Comparison of ENCODE assay signal across 9 mouse cellular contexts in genomic region chr16:91557693-91558092, GRCm38 (mm10). TPM values are rescaled to one million over a fixed set of nuclear protein-coding genes. Genes with fewer than 3 reads are reported as not detected.
A peak's percentile ranks its signal among the peaks of the same experiment; 100 is the strongest.
DNase-seq lines count a peak whose midpoint lies in the region; ATAC-seq and TF ChIP-seq lines count a peak whose summit lies in the region.
"Had no signal": no experiment of that assay in that cellular context is flagged by ENCODE, and none has a peak within 500 bp of the region (broad histone marks: within the 10 kb centered on the region; RNA-seq: fewer than 3 reads in every experiment).

No protein-coding gene starts in this region.

- no peak for TF ChIP-seq CTCF in midbrain, postnatal 0 days (IDR thresholded peaks at IDR 0.05)

- no peak overlapping the region for H3K27ac ChIP-seq in heart, embryonic 12.5 days (ENCODE audit: poor library complexity, severe bottlenecking)
- H3K27ac ChIP-seq in midbrain, postnatal 0 days (ENCODE audit: low read depth, low read length), result no peak overlapping the region
- H3K27ac ChIP-seq in liver, embryonic 11.5 days (ENCODE audit: low read depth, low read length), result no peak overlapping the region
- H3K27ac ChIP-seq: forebrain, embryonic 13.5 days had no signal

- intact Hi-C loops in heart, postnatal 36 days (cut with DNase I), result no loop called here

- H3K36me3 ChIP-seq in heart, embryonic 12.5 days, result peaks cover 70% of the 10 kb centered on the region
- H3K36me3 ChIP-seq in midbrain, postnatal 0 days (ENCODE audit: insufficient read depth, low read length), result peaks cover 40% of the 10 kb centered on the region
- peaks cover 20% of the 10 kb centered on the region for H3K36me3 ChIP-seq in liver, embryonic 11.5 days (ENCODE audit: control insufficient read depth, insufficient read depth, low read length)

- WGBS in heart, embryonic 12.5 days, result 86% methylated on average over 15 of the region's 15 CpGs
- 88% methylated on average over 15 of the region's 15 CpGs for WGBS in midbrain, postnatal 0 days
- WGBS in liver, embryonic 11.5 days, result 88% methylated on average over 15 of the region's 15 CpGs

- no peaks in the 10 kb centered on the region for H3K27me3 ChIP-seq in heart, embryonic 12.5 days (replicated peaks)
- no peaks in the 10 kb centered on the region for H3K27me3 ChIP-seq in midbrain, postnatal 0 days (ENCODE audit: insufficient read depth, low read length)
- H3K27me3 ChIP-seq in liver, embryonic 11.5 days (replicated peaks; ENCODE audit: control insufficient read depth, insufficient read depth, low read length), result no peaks in the 10 kb centered on the region
- H3K27me3 ChIP-seq: forebrain, embryonic 13.5 days had no signal

- DNase-seq in heart, adult 18-20 months, result peak; percentile 76 to 82
- peak; percentile 31 to 38 for DNase-seq in right cerebral cortex, adult 2 months (ENCODE audit: low spot score in 2 of 2)
- DNase-seq in right cerebral cortex, postnatal 4 days, result no peak
- peak; percentile 56 to 66 for DNase-seq in heart, postnatal 36 days
- no peak for DNase-seq in midbrain, postnatal 0 days (ENCODE audit: low spot score)
- no peak for DNase-seq in liver, embryonic 11.5 days (ENCODE audit: low spot score)

- no peak overlapping the region for H3K9ac ChIP-seq in heart, embryonic 12.5 days
- no peak overlapping the region for H3K9ac ChIP-seq in midbrain, postnatal 0 days (replicated peaks; ENCODE audit: low read length, poor library complexity, severe bottlenecking)
- no peak overlapping the region for H3K9ac ChIP-seq in liver, embryonic 11.5 days (ENCODE audit: low read depth, low read length)
- H3K9ac ChIP-seq: forebrain, embryonic 13.5 days had no signal

- ATAC-seq in heart, embryonic 12.5 days (ENCODE audit: insufficient number of reproducible peaks, low FRiP score), result no peak
- no peak for ATAC-seq in midbrain, postnatal 0 days (ENCODE audit: low FRiP score)
- ATAC-seq in liver, embryonic 11.5 days (replicated peaks; ENCODE audit: low FRiP score), result no peak
- no peak for ATAC-seq in inflammation-experienced regulatory T-cells, adult 6 months
- ATAC-seq: forebrain, embryonic 13.5 days had no signal

- peaks cover 34% of the 10 kb centered on the region for H3K4me1 ChIP-seq in heart, embryonic 12.5 days (replicated peaks)
- H3K4me1 ChIP-seq in midbrain, postnatal 0 days (ENCODE audit: insufficient read depth, low read length), result 0 out of 2 replicates have a peak, but pooled peaks cover 3% of the 10 kb centered on the region
- H3K4me1 ChIP-seq in liver, embryonic 11.5 days (replicated peaks; ENCODE audit: control insufficient read depth, insufficient read depth, low read length), result peaks cover 15% of the 10 kb centered on the region

- H3K9me3 ChIP-seq in heart, embryonic 12.5 days (replicated peaks), result no peaks in the 10 kb centered on the region
- no peaks in the 10 kb centered on the region for H3K9me3 ChIP-seq in midbrain, postnatal 0 days (ENCODE audit: low read length)
- no peaks in the 10 kb centered on the region for H3K9me3 ChIP-seq in liver, embryonic 11.5 days (ENCODE audit: control insufficient read depth, low read length)
- H3K9me3 ChIP-seq: forebrain, embryonic 13.5 days had no signal

- no peak overlapping the region for H3K4me2 ChIP-seq in heart, embryonic 12.5 days
- H3K4me2 ChIP-seq in midbrain, postnatal 0 days (ENCODE audit: low read depth, low read length, poor library complexity, severe bottlenecking), result no peak overlapping the region
- H3K4me2 ChIP-seq in liver, embryonic 11.5 days, result no peak overlapping the region
- H3K4me2 ChIP-seq: forebrain, embryonic 13.5 days had no signal

- H3K4me3 ChIP-seq in heart, embryonic 12.5 days, result no peak overlapping the region
- H3K4me3 ChIP-seq in midbrain, postnatal 0 days (ENCODE audit: low read depth, low read length), result no peak overlapping the region
- no peak overlapping the region for H3K4me3 ChIP-seq in liver, embryonic 11.5 days (ENCODE audit: low read depth, low read length)
- H3K4me3 ChIP-seq: forebrain, embryonic 13.5 days had no signal

RNA-seq across cellular contexts. Expression of gene Ifngr2, which starts 10.8 kb away (rescaled TPM):
- 100 to 1,000 TPM; 121 to 129 TPM for total RNA-seq in heart, adult 18-20 months (2021)
- 99.4 and 110 TPM in 2 replicates for polyA plus RNA-seq in heart, embryonic 12.5 days (2016; fragmentation: Nextera tagmentation; extraction: Ambion mirVana)
- total RNA-seq in heart, postnatal 36 days (2021), result 100 to 1,000 TPM; 128 to 159 TPM
- total RNA-seq in midbrain, postnatal 0 days (2014; rRNA removed), result 59.3 and 75.1 TPM in 2 replicates
- polyA plus RNA-seq in midbrain, postnatal 0 days (2015; fragmentation: Nextera tagmentation; extraction: Ambion mirVana), result 140 and 141 TPM in 2 replicates
- polyA plus RNA-seq in liver, embryonic 11.5 days (2014; fragmentation: Nextera tagmentation; extraction: Ambion mirVana), result 26.2 and 28.7 TPM in 2 replicates
- 10 to 100 TPM in 2 of 3 experiments, 1 to 10 TPM in 1; 3.4 to 30.9 (median 14.7) TPM for polyA plus RNA-seq in inflammation-experienced regulatory T-cells, adult 6 months (2017; shearing (Covaris generic))

RNA-seq across cellular contexts. Expression of gene Tmem50b, which starts 39.9 kb away (rescaled TPM):
- 10 to 100 TPM; 42.4 to 46.6 TPM for total RNA-seq in heart, adult 18-20 months (2021)
- polyA plus RNA-seq in heart, embryonic 12.5 days (2016; fragmentation: Nextera tagmentation; extraction: Ambion mirVana), result 57.4 and 60.8 TPM in 2 replicates
- 10 to 100 TPM; 55.0 to 67.6 TPM for total RNA-seq in heart, postnatal 36 days (2021)
- total RNA-seq in midbrain, postnatal 0 days (2014; rRNA removed), result 78.2 and 83.9 TPM in 2 replicates
- 103 and 107 TPM in 2 replicates for polyA plus RNA-seq in midbrain, postnatal 0 days (2015; fragmentation: Nextera tagmentation; extraction: Ambion mirVana)
- 13.3 and 14.0 TPM in 2 replicates for polyA plus RNA-seq in liver, embryonic 11.5 days (2014; fragmentation: Nextera tagmentation; extraction: Ambion mirVana)
- 10 to 100 TPM; 28.2 to 36.1 (median 34.2) TPM for polyA plus RNA-seq in inflammation-experienced regulatory T-cells, adult 6 months (2017; shearing (Covaris generic))

Comparison
In these comparisons a context has a peak if more than half of its experiments do, and no peak if none do; other contexts are left out.
1. DNase-seq: peak in heart, adult 18-20 months (2 of 2), right cerebral cortex, adult 2 months (2 of 2) and heart, postnatal 36 days (2 of 2); none in right cerebral cortex, postnatal 4 days (single experiment), midbrain, postnatal 0 days (single experiment) and liver, embryonic 11.5 days (single experiment).